Mouse (Mus musculus) liver, postnatal 0 days (tissue): Measurements from ENCODE around the gene Fam131a.

Experiments used
- CTCF ChIP-seq: sonication (generic); IDR thresholded peaks from 2 replicates; pipeline ENCODE4 v1.5.1; 2016; ENCODE audit warnings: antibody characterized with exemption, low read depth
- EP300 ChIP-seq: IDR thresholded peaks from 2 replicates; pipeline ENCODE4 v1.6.1; 2016; ENCODE audit warnings: antibody characterized with exemption, low read depth, mild to moderate bottlenecking

DNA sequence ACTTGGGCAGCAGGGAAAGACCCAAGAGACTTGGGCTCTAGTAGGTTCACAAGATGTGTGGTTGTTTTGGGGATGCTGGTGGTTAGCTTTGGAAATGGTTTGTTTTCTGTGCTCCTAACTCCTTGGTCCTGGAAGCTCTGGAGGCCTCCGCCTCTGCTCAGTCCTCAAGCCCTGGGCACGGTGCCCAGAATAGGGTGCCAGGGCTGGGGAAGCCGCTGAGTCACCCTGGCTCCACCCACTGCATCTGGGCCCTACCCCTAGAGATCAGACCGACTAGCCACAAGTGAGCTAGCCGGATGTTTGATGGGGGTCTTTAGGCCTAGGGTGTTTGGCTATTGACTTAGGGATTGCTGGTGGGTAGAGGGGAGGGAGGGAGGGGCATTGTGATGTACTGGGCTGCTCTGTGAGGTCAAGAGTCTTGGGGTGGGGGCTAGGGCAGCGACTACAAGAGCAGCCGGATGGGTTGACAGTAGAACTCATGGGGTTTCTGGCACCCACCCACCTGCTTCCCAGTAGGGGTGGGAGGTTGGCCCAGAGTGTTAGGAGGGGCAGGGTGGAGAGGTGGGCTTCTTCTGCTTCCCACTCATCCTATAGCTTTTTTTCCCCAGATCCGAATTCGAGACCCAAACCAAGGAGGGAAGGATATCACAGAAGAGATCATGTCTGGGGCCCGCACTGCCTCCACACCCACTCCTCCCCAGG, 14.9 kb upstream of the Fam131a start:
- no peak for TF ChIP-seq CTCF
- TF ChIP-seq EP300, result no peak
